ENCODE assay signal across 10 mouse cellular contexts in genomic region chr5:75731236-75731635, GRCm38 (mm10).
"Had no signal": no experiment of that assay in that cellular context is flagged by ENCODE, and none has a peak within 500 bp of the region (broad histone marks: within the 10 kb centered on the region; RNA-seq: fewer than 3 reads in every experiment).

No protein-coding gene starts in this region.

- H3K36me3 ChIP-seq: limb, embryonic 15.5 days; liver, embryonic 13.5 days; midbrain, embryonic 12.5 days had no signal

- H3K4me3 ChIP-seq: left cerebral cortex, adult 2 months; limb, embryonic 15.5 days; liver, embryonic 13.5 days; midbrain, embryonic 12.5 days had no signal

- H3K9me3 ChIP-seq: limb, embryonic 15.5 days; liver, embryonic 13.5 days had no signal

- H3K4me1 ChIP-seq: limb, embryonic 15.5 days; midbrain, embryonic 12.5 days had no signal

- ATAC-seq: inflammation-experienced regulatory T-cells, adult 6 months; intestine, postnatal 0 days had no signal

- H3K9ac ChIP-seq: limb, embryonic 15.5 days; liver, embryonic 13.5 days; midbrain, embryonic 12.5 days had no signal

- H3K27me3 ChIP-seq: limb, embryonic 15.5 days; liver, embryonic 13.5 days; midbrain, embryonic 12.5 days had no signal

- DNase-seq: kidney, adult 8-10 months; kidney, postnatal 25 days; liver, embryonic 13.5 days; lung, adult 18-20 months; right cerebral cortex, postnatal 14 days had no signal

- H3K27ac ChIP-seq: left cerebral cortex, adult 2 months; limb, embryonic 15.5 days; liver, embryonic 13.5 days; midbrain, embryonic 12.5 days had no signal

- H3K4me2 ChIP-seq: limb, embryonic 15.5 days; liver, embryonic 13.5 days; midbrain, embryonic 12.5 days had no signal
